Mouse (Mus musculus) telencephalon, adult 2 months (tissue): ENCODE measurements around the gene Poldip2.
A peak's percentile ranks its signal among the peaks of the same experiment; 100 is the strongest.
"Not testable (repeated sequence)": the region's sequence is repeated elsewhere in the genome, so short reads cannot be mapped to it uniquely, and the experiment has no call there.

Experiments
- DNase-seq: peaks from one replicate; pipeline ENCODE4 v3.0.0-alpha.2; 2011; ENCODE audit warnings: low read depth, low spot score

The Poldip2 gene

DNA sequence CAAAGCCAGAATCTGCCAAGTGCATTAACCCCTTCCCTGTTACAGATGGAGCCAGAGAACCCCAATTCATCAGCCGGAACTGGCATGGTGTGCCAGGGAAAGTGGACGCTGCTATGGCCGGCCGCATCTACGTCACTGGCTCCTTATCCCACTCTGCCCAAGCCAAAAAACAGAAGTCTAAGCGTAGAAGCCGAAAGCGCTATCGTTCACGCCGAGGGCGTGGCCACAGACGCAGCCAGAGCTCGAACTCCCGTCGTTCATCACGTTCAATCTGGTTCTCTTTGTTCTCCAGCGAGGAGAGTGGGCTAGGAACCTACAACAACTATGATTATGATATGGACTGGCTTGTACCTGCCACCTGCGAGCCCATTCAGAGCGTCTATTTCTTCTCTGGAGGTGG lies 10.5 kb upstream of the Poldip2 start:
- no peak for DNase-seq

- no peak for DNase-seq
These were observed 8.9 kb upstream of the Poldip2 start, which contains the start of gene Sebox for GRCm38 (mm10) chr11:78502909-78503650. Sebox (plus strand) TSS chr11:78503447.

DNA sequence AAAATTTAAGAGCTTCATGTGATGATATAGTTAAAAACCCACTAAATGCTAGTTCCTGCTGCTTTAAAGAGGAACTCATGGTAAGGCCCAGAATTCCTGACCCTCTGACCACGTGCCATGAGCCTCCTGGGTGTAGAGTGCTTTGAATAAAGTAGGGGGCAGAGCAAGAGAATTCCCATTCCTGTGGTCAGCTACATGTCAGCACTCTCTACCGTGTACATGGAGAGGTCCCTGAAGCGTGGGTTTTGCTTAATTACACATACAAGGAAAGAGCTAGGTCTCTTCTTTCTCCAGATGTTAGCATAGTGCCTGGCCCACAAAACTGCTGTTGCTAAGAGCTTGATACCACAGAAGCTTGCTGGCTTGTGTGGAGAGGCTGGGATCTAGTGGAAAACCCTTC lies 6.6 kb upstream of the Poldip2 start:
- DNase-seq = no peak

DNA sequence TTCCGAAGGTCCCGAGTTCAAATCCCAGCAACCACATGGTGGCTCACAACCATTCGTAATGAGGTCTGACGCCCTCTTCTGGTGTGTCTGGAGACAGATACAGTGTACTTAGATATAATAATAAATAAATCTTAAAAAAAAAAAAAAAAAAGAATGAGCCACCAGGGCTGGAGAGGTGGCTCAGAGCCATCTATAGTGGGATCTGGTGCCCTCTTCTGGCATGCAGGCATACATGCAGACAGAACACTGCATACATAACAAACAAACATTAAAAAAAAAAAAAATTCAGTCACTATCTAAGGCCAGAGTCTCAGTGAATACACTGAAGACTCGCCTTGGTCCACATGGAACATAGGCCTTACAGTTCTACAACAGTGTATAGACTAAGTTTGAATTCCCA lies 2.8 kb upstream of the Poldip2 start:
- no peak for DNase-seq

DNA sequence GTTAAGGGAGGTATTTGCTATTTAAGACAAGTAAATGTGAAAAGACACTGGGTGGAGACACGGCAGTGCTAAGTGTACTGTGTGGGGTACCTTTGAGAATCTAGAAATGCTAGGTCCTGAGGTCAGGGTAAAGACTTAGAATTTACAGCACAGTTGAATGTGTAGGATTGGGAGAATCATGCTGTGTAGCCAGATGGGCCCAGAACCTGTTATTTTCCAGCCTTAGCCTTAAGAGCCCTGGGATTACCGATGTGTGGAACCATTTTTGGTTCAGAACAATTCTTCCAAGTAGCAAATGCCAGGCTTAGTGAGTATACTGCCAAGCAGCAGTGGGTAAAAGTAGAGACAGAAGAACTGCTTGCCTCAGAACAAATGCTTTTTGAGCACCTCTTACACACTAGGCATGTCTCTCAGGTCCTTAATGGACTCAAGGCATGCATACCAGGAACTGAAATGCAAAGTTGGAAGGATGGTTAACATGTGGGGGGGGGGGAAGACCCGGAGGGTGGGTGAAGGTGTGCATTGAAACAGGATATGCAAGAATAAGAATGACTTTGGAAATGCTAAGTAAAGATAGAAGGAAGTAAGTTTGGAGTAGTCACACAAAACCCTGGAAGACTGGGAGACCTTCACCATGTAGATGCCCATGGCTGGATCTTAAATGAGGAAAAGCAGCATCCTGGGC lies 1.3 kb downstream of the Poldip2 start:
- no peak for DNase-seq

GRCm38 (mm10) chr11:78515549-78516325 lies 3.7 kb downstream of the Poldip2 start:
- no peak for DNase-seq

GRCm38 (mm10) chr11:78518931-78519330 lies 6.9 kb downstream of the Poldip2 start:
- DNase-seq = no peak

- no peak for DNase-seq
These were observed 9.9 kb downstream of the Poldip2 start for GRCm38 (mm10) chr11:78521880-78522279.

GRCm38 (mm10) chr11:78522481-78522997 lies 10.5 kb downstream of the Poldip2 start:
- no peak for DNase-seq

DNA sequence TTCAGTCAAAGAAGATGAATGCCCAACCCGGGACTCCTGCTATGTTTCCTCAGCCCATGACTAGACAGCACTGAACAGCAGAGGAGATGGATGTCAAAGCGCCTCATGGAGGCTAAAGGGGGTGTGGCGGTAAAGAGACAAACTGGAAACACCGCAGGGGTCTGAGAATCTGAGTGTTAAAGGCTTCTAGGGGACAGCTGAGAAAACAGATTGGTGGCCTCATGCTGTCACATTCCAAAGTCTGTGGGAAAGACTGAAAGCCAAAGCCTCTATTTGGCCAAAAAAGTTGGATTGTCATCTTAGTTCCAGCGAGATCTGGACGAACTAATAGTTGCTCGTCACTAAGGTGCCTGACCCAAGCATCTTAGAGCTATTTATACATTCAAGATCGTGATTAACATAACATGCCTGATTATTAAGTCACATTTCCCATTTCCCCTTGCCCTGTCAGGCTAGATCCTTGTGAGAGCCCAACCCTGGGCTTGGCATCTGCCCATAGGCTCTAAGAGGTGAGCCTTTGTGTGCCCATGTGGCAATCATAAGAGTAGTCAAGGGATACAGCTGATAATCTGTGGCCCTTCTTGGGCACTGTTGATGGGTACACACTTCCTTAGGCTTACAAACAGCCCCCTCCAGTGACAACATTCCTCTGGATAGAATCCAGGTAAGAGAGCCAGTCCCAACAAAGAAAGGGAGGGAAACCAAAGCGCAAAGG lies 11.4 kb downstream of the Poldip2 start:
- no peak for DNase-seq

DNA sequence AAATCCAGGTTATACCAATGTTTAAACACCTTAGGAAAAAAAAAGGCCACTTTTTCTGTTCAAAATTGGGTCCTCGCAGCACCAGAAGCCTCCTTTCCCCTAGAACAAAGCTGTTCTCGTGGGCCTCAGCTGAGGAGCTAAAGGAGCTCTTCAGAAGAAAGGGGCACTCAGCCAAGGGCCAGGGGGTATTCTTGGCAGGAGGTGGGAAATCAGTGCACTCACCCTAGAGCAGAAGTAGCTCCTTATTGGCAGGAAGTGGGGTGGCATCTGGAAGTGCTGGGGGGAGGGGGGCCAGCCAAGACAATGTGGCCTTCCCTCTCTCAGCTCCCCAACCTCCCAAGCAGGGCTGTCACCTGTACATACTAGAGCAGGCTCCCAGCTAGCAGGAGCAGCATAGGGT lies 12.8 kb downstream of the Poldip2 start:
- DNase-seq = no peak

DNA sequence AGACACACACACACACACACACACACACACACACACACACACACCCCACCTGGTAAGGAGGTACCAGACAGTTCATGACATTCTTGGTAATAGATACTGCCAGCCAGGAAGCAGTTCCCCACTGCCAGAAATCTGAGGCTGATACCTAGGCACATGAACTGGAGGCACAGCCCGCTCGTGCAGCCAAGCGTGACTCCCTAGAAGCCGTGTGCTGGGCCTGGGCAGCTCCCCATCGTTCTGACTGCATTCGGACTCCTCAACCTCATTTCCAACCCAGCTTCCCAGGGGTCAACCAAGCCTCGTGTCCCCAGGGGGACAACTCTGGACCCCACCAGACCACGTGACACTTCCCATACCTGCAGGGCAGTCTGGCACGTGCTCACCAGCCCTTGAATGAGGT lies 16.7 kb downstream of the Poldip2 start:
- no peak for DNase-seq

DNA sequence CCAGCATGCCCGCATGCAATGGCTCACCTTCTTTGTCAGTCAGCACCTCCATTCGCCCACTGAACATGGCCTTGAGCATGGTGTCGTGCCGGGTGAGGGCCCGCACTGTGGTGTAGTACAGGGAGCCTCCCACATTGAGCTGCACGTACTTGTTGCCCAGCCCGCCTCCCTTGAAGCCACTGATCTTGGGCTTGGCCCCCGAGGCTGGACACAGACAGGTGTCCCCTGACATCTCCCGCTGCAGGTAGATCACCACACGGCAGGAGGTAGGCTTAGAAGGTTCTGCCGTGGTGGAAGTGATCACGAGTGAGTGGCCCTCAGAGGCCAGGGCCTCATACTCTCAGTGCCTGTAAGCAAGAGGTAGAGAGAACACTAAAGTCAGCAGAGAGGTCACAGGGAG lies 18.0 kb downstream of the Poldip2 start:
- DNase-seq = no peak

GRCm38 (mm10) chr11:78531046-78531445 lies 19.1 kb downstream of the Poldip2 start:
- DNase-seq = no peak

DNA sequence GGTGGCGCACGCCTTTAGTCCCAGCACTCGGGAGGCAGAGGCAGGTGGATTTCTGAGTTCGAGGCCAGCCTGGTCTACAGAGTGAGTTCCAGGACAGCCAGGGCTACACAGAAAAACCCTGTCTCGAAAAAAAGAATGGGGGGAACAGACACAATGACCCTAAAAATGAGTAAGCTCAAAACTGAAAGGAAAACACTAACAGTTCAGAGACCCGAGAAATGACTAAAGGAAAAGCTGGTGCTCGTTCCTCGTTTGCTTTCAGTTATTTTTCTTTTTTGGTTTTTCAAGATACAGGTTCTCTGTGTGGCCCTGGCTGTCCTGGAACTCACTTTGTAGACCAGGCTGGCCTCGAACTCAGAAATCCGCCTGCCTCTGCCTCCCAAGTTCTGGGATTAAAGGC lies 19.5 kb downstream of the Poldip2 start:
- DNase-seq = not testable (repeated sequence)

GRCm38 (mm10) chr11:78534516-78534915 lies 22.5 kb downstream of the Poldip2 start:
- DNase-seq = no peak

DNA sequence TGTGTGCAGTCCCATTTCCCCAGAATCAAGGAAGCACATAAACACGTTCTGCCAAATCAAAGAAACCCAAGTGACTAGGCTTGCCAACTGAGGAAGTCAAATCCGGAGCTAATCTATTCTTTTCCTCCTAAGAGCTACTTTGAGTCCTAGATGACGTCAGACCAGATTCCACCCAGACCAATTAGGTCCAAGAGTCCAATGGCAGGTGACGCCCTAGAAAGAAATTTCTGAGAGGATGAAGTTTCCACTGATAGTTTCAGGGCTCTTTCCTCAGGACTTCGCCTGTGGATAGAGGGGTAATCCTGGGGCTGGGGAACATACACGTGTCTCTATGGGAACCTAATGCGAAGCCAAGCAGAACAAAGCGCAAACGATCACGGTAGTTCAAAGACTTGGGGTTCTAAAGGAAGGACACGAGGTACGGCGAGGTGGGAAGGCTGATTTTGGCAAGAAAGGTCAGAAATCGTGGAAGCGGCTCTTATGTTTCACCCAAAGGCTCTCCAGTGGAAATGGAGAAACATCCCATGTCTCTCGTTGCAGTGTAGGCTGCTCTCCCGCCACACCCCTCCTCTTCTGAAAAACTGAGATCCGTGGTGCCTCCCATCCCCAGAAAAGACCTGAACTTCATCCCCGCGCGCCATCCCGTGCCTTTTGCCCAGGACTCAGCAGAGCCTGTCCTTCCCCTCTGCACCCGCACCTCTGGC lies 23.5 kb downstream of the Poldip2 start:
- peak; percentile 39 for DNase-seq

DNA sequence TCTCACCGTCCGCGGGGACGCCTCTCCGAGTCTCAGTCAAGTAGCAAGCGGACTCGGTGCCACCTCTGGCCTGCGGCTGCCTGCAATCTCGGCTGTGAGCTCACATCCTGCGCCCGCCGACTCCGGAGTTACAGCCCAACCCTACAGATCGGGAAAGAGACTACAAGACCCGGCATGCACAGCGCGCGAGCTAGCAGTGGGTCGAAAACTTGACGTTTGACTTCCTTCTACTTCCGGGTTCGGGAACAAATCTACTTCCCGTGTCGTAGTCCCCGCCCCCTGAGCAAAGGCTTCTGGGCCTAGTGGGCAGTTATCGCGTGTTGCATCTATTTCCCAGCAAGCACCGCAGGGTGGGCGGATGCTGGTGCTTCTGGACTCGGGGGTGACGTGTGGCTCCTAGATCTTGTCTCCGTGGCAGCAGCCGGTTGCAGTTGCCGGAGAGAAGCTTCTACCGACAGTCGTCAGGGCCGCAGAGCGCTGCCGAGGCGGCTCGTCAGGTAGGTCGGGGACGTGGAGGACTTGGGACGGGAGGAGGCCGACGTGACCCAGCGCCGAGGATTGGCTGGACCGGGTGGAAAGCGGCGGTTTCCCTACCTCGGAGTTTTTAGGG lies 24.2 kb downstream of the Poldip2 start, which contains the start of the genes Tnfaip1 and Ift20:
Gene Tnfaip1 (minus strand): TSS at position 253 of the 610 bp plus-strand sequence.
Gene Ift20 (plus strand): TSS at position 282 of the 610 bp plus-strand sequence.
- peak; percentile 100 for DNase-seq

GRCm38 (mm10) chr11:78536690-78537084 lies 24.7 kb downstream of the Poldip2 start:
- DNase-seq = no peak

DNA sequence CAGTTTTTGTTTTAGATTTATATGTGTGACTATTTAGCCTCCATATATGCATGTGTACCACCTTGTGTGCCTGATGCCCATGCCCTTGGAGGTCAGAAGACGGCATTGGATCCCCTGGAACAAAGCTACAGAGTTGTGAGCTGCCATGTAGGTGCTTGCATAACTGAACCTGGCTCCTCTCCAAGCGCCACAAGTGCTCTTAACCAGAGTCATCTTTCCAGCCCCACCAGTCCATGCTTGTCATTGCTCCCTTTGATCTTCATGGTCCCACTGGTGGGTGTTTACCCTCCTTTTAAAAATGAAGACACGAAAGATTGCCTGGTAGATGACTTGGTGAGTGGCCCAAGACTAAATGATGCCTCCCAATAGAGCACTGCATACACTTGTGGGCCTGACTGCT lies 28.4 kb downstream of the Poldip2 start:
- no peak for DNase-seq
